Mouse (Mus musculus) brain, embryonic 18.5 days (tissue): ENCODE results near the gene D730048I06Rik.
"Not testable (repeated sequence)": the region's sequence is repeated elsewhere in the genome, so short reads cannot be mapped to it uniquely, and the experiment has no call there.

Source experiments
- DNase-seq: peaks from one replicate; pipeline ENCODE4 v3.0.0-alpha.2; 2012; ENCODE audit warnings: low read depth, low spot score

Gene D730048I06Rik

DNA sequence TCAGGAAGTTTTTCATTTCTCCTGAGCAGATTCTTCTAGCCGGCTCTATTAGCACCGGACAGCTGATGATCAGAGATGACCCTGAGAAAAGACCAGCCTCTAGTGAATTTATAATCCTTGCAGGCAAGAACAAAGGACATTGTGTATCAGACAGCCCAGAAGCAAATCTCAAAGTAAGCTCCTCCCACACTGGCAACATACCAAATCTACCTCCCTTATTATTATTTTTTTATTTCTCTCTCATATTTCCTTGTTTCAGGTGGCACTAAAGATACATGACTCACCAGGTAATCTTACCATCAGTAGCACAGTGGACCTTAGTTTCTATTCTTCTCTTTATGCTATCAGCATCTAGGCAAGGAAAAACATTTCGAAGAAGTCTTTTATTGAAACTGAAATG is at the start of gene D730048I06Rik, which contains the start of gene Gm27235:
TSS of gene D730048I06Rik (minus strand) at position 112 of the 400 bp plus-strand sequence.
TSS of gene Gm27235 (minus strand) at position 101 of the 400 bp plus-strand sequence.
- no peak for DNase-seq

DNA sequence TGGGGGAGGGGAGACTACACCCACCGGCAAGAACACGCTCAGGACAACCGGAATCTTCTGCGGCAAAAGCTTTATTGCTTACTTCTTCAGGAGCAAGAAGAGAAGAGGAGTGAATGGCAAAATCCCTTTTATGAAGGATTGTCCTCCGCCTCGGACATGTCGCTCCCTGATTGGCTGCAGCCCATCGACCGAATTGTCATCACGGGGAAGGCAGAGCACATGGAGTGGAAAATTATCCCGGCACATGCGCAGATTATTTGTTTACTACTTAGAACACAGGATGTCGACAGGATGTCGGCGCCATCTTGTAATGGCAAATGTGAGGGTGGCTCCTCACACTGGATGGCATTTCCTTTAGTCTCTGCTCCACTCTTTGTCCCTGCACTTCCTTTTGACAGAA is 28.0 kb upstream of the D730048I06Rik start:
- DNase-seq = not testable (repeated sequence)

DNA sequence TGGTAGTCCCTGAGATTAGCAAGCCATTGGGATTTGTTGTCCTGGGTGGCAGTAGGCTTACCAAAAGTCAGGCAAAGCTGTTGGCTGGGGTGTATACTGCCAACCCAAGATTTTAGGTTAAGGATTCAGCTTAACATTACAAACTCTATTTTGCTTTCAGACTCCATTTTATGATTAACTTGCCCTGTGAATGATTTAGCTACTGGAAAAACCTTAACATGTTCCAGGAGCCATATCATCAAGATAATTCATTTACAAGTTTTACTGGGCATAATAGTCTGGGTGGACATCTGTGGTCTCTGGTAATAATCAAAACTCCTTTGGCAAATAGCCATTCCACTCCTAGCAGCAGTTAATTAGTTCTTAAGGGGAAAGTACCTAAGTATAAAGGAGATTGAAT is 8.2 kb upstream of the D730048I06Rik start:
- no peak for DNase-seq

DNA sequence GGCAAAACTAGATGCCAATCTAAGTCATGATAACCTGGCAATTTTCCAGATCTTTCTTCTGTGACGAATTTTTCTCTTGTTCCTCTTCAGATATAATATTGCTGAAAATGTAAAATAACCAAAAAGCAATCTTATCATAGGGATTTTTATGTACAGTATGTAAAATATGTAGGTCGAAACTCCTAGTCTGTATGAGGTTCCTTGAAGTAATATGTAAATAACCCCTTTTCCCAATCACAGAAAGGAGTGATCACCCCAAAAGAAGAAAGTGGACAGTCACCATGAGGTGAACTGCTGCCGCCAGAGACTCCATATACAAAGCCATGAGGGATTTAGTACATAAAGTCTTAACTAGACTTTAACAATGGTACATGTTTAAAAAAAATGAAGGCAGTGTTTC is 11.9 kb downstream of the D730048I06Rik start, which contains the start of gene Gm17727:
TSS of gene Gm17727 (minus strand) at position 101 of the 400 bp plus-strand sequence.
- no peak for DNase-seq

DNA sequence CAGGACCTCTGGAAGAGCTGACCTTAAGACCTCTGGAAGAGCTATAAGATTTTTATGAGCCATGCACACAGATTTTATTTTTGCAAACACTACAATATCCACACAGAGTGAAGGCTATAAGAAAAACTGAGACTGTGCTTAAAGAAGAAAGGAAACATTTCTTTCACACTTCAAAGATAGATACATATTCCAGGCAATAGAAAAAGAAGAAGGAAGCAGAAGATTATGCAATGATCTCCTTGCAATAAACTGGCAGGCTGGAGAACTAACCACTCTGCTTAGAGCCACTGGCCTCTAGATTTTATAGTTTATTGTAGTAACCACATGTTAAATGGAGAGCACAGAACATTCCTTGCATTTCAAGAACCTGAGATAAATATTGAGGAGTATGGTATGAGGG is 33.1 kb downstream of the D730048I06Rik start:
- DNase-seq = no peak

DNA sequence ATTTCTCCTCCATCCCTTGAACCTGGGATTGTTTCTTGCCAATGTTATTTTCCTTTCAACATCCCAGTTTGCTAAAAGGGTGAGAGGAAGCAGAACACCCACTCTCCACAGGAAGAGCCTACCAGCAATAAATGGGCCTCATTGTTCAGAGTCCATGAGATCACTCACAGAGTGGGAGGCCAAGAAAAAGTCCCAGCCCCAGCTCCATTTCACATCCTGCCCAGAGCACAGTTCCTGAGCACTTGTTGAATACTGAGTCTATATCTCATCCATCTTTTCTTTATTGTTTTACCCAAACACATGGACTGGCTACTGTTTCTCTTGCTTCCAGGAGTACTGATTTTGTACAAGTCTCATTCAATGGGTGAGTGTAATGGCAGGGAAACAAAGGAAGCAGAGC is 49.2 kb downstream of the D730048I06Rik start, which contains the start of gene Gm17677:
TSS of gene Gm17677 (plus strand) at position 301 of the 400 bp plus-strand sequence.
- DNase-seq = no peak
